Mouse (Mus musculus): ENCODE data around the gene Cars.
A peak's percentile ranks its signal among the peaks of the same experiment; 100 is the strongest.

GRCm38 (mm10) chr7:143599428-143600230 is at the start of gene Cars:
- no peak; the same call in 1 of the 2 replicates for TF ChIP-seq CTCF (IDR thresholded peaks at IDR 0.05; ENCODE audit: low read depth)
- 0 out of 2 replicates have a peak, but pooled peaks have one; percentile 20 for TF ChIP-seq EP300 (IDR thresholded peaks at IDR 0.05; ENCODE audit: low read depth)

Measured in liver, embryonic 14.5 days (tissue).